Mouse (Mus musculus): ENCODE data around the gene Mrvi1.

- no peak for TF ChIP-seq CTCF (IDR thresholded peaks at IDR 0.05; ENCODE audit: insufficient read depth, low read depth, low read length)
- TF ChIP-seq POLR2A (IDR thresholded peaks at IDR 0.05; ENCODE audit: insufficient read depth, low read depth, low read length), result no peak
Observed at GRCm38 (mm10) chr7:110834018-110834417, 148.2 kb downstream of the Mrvi1 start.

Measured in olfactory bulb, adult 2 months (tissue).